Mouse (Mus musculus) lung, embryonic 14.5 days (tissue): ENCODE measurements around the gene Magi1. TPM values are rescaled to one million over a fixed set of nuclear protein-coding genes. Genes with fewer than 3 reads are reported as not detected.

ENCODE experiments used
- ATAC-seq: fragments of 200-750 bp; cut with Nextera tagmentation; 2 replicates; pipeline ENCODE4 v1.8.0; 2017; ENCODE audit warnings: mild to moderate bottlenecking, moderate TSS enrichment, moderate library complexity; ENCODE audit not compliant: insufficient read depth
- DNase-seq: peaks from one replicate; pipeline ENCODE4 v3.0.0-alpha.2; 2015
- H3K27ac ChIP-seq: fragments of 300-500 bp; sonication (generic); 2 replicates; pipeline ENCODE4 v1.5.1; 2014; ENCODE audit warnings: low read depth, mild to moderate bottlenecking, moderate library complexity
- H3K27me3 ChIP-seq: fragments of 300-500 bp; sonication (generic); 2 replicates; pipeline ENCODE4 v1.6.1; 2014; ENCODE audit warnings: low read length, control low read depth; ENCODE audit not compliant: insufficient read depth
- H3K36me3 ChIP-seq: fragments of 300-500 bp; sonication (generic); 2 replicates; pipeline ENCODE4 v1.6.1; 2014; ENCODE audit warnings: control low read depth; ENCODE audit not compliant: insufficient read depth
- H3K4me1 ChIP-seq: fragments of 300-500 bp; sonication (generic); 2 replicates; pipeline ENCODE4 v1.6.1; 2014; ENCODE audit warnings: antibody characterized with exemption, control low read depth; ENCODE audit not compliant: insufficient read depth
- H3K4me2 ChIP-seq: fragments of 300-500 bp; sonication (generic); 2 replicates; pipeline ENCODE4 v1.6.1; 2014; ENCODE audit warnings: mild to moderate bottlenecking
- H3K4me3 ChIP-seq: fragments of 300-500 bp; sonication (generic); 2 replicates; pipeline ENCODE4 v1.5.1; 2014; ENCODE audit warnings: low read depth, low read length
- H3K9ac ChIP-seq: fragments of 300-500 bp; sonication (generic); 2 replicates; pipeline ENCODE4 v1.6.1; 2014
- H3K9me3 ChIP-seq: fragments of 300-500 bp; sonication (generic); 2 replicates; pipeline ENCODE4 v1.6.1; 2016; ENCODE audit warnings: low read depth, low read length, control low read depth
- CTCF ChIP-seq: IDR thresholded peaks from 2 replicates; pipeline ENCODE4 v1.5.1; 2016; ENCODE audit warnings: antibody characterized with exemption, low read depth
- WGBS: fragments of 180-500 bp; shearing (Covaris S2); extraction: QIAGEN DNeasy Blood & Tissue Kit; methylation state at CpG from one replicate; pipeline ENCODE4 v1.1.7; 2014; 5-methylcytosine and 5-hydroxymethylcytosine counted together
- polyA plus RNA-seq: library from polyadenylated mRNA; unstranded; fragments of >200 nt; fragmentation: Nextera tagmentation; extraction: Ambion mirVana; gene quantifications from 2 replicates; pipeline ENCODE4 v1.2.1, GENCODE M21; 2014

Magi1 gene
- polyA plus RNA-seq, 1 experiment from 2014 or later, result 10.1 TPM

GRCm38 (mm10) chr6:93962757-93963336 lies 320.9 kb downstream of the Magi1 start:
- Histone ChIP-seq H3K9ac (no peak overlapping the region), H3K4me3 (no peak overlapping the region), H3K4me1 (no peaks in the 10 kb centered on the region), H3K36me3 (no peaks in the 10 kb centered on the region), H3K4me2 (no peak overlapping the region), H3K27ac (no peak overlapping the region), H3K27me3 (no peaks in the 10 kb centered on the region), H3K9me3 (no peaks in the 10 kb centered on the region)
- ATAC-seq, result no peak
- 62% methylated on average over 5 of the region's 5 CpGs for WGBS
- TF ChIP-seq CTCF, result no peak
- DNase-seq, result no peak

- Histone ChIP-seq H3K4me1 (no peaks in the 10 kb centered on the region), H3K27me3 (no peaks in the 10 kb centered on the region)
Observed at GRCm38 (mm10) chr6:93961782-93962181, 321.9 kb downstream of the Magi1 start.

GRCm38 (mm10) chr6:93957172-93957571 lies 326.5 kb downstream of the Magi1 start:
- H3K9me3 ChIP-seq, result no peaks in the 10 kb centered on the region
- no peak overlapping the region for H3K27ac ChIP-seq
- no peak overlapping the region for H3K9ac ChIP-seq
- DNase-seq (no peak), ATAC-seq (no peak)
- no peaks in the 10 kb centered on the region for H3K27me3 ChIP-seq
- no peak for TF ChIP-seq CTCF
- no peaks in the 10 kb centered on the region for H3K4me1 ChIP-seq
- H3K4me3 ChIP-seq, result no peak overlapping the region
- no peaks in the 10 kb centered on the region for H3K36me3 ChIP-seq
- WGBS, result 63% methylated on average over 2 of the region's 2 CpGs
- H3K4me2 ChIP-seq, result no peak overlapping the region

More at GRCm38 (mm10) chr6:93961782-93962181, 321.9 kb downstream of the Magi1 start:
- no peak for DNase-seq
- H3K9ac ChIP-seq, result no peak overlapping the region
- ATAC-seq, result no peak
- no peaks in the 10 kb centered on the region for H3K36me3 ChIP-seq
- WGBS, result 65% methylated on average over 1 of the region's 1 CpGs
- no peak overlapping the region for H3K4me3 ChIP-seq
- no peak overlapping the region for H3K4me2 ChIP-seq
- no peak for TF ChIP-seq CTCF
- no peak overlapping the region for H3K27ac ChIP-seq
- H3K9me3 ChIP-seq, result no peaks in the 10 kb centered on the region

- Histone ChIP-seq H3K4me2 (no peak overlapping the region), H3K36me3 (no peaks in the 10 kb centered on the region), H3K9me3 (no peaks in the 10 kb centered on the region), H3K4me3 (no peak overlapping the region), H3K9ac (no peak overlapping the region), H3K27ac (no peak overlapping the region), H3K27me3 (no peaks in the 10 kb centered on the region), H3K4me1 (no peaks in the 10 kb centered on the region)
- 63% methylated on average over 2 of the region's 2 CpGs for WGBS
- TF ChIP-seq CTCF, result no peak
- no peak for ATAC-seq
- DNase-seq, result no peak
Observed at GRCm38 (mm10) chr6:93946612-93947011, 337.1 kb downstream of the Magi1 start.

GRCm38 (mm10) chr6:93936359-93936758 lies 347.4 kb downstream of the Magi1 start:
- Histone ChIP-seq H3K4me3 (no peak overlapping the region), H3K4me1 (no peaks in the 10 kb centered on the region), H3K9me3 (no peaks in the 10 kb centered on the region), H3K27me3 (no peaks in the 10 kb centered on the region), H3K9ac (no peak overlapping the region), H3K27ac (no peak overlapping the region), H3K36me3 (no peaks in the 10 kb centered on the region), H3K4me2 (no peak overlapping the region)
- DNase-seq, result no peak
- no peak for TF ChIP-seq CTCF
- ATAC-seq, result no peak
- 77% methylated on average over 6 of the region's 6 CpGs for WGBS

GRCm38 (mm10) chr6:93935793-93936192 lies 347.9 kb downstream of the Magi1 start:
- Histone ChIP-seq H3K27ac (no peak overlapping the region), H3K4me3 (no peak overlapping the region), H3K4me2 (no peak overlapping the region), H3K9ac (no peak overlapping the region), H3K27me3 (no peaks in the 10 kb centered on the region), H3K9me3 (no peaks in the 10 kb centered on the region), H3K4me1 (no peaks in the 10 kb centered on the region), H3K36me3 (no peaks in the 10 kb centered on the region)
- DNase-seq (no peak), ATAC-seq (no peak)
- no peak for TF ChIP-seq CTCF
- 62% methylated on average over 4 of the region's 4 CpGs for WGBS

GRCm38 (mm10) chr6:93934700-93935099 lies 349.0 kb downstream of the Magi1 start:
- DNase-seq, result no peak
- Histone ChIP-seq H3K27ac (no peak overlapping the region), H3K4me3 (no peak overlapping the region), H3K9ac (no peak overlapping the region), H3K27me3 (no peaks in the 10 kb centered on the region), H3K4me1 (no peaks in the 10 kb centered on the region), H3K36me3 (no peaks in the 10 kb centered on the region), H3K9me3 (no peaks in the 10 kb centered on the region), H3K4me2 (no peak overlapping the region)
- 68% methylated on average over 2 of the region's 2 CpGs for WGBS
- TF ChIP-seq CTCF, result no peak
- no peak for ATAC-seq

- Histone ChIP-seq H3K4me2 (no peak overlapping the region), H3K9ac (no peak overlapping the region), H3K4me1 (no peaks in the 10 kb centered on the region), H3K4me3 (no peak overlapping the region), H3K27ac (no peak overlapping the region), H3K36me3 (no peaks in the 10 kb centered on the region), H3K9me3 (no peaks in the 10 kb centered on the region), H3K27me3 (no peaks in the 10 kb centered on the region)
- TF ChIP-seq CTCF, result no peak
- DNase-seq (no peak), ATAC-seq (no peak)
- 78% methylated on average over 2 of the region's 2 CpGs for WGBS
Observed at GRCm38 (mm10) chr6:93924568-93924967, 359.1 kb downstream of the Magi1 start.
